Mouse (Mus musculus): ENCODE measurements around the gene Nts.
A peak's percentile ranks its signal among the peaks of the same experiment; 100 is the strongest.
"Not testable (repeated sequence)": the region's sequence is repeated elsewhere in the genome, so short reads cannot be mapped to it uniquely, and the experiment has no call there.

Gene Nts

GRCm38 (mm10) chr10:102490386-102490785 lies at the start of gene Nts:
TSS of gene Nts (minus strand) at chr10:102490486.
- no peak for DNase-seq (ENCODE audit: low read depth, low spot score)

GRCm38 (mm10) chr10:102527901-102528300 lies 37.6 kb upstream of the Nts start:
- DNase-seq (ENCODE audit: low read depth, low spot score) = no peak

GRCm38 (mm10) chr10:102514159-102514558 lies 23.9 kb upstream of the Nts start:
- DNase-seq (ENCODE audit: low read depth, low spot score) = no peak

GRCm38 (mm10) chr10:102511807-102512461 lies 21.6 kb upstream of the Nts start, which contains the start of gene Rassf9:
TSS of gene Rassf9 (plus strand) at chr10:102512222.
- peak; percentile 33 for DNase-seq (ENCODE audit: low read depth, low spot score)

- DNase-seq (ENCODE audit: low read depth, low spot score) = no peak
These were observed 21.1 kb upstream of the Nts start for GRCm38 (mm10) chr10:102511461-102511806.

- no peak for DNase-seq (ENCODE audit: low read depth, low spot score)
These were observed 17.1 kb upstream of the Nts start for GRCm38 (mm10) chr10:102507386-102507785.

- peak; percentile 34 for DNase-seq (ENCODE audit: low read depth, low spot score)
These were observed 8.5 kb upstream of the Nts start for GRCm38 (mm10) chr10:102498754-102499153.

- DNase-seq (ENCODE audit: low read depth, low spot score) = peak; percentile 15
These were observed 1.5 kb upstream of the Nts start for GRCm38 (mm10) chr10:102491792-102492191.

- no peak for DNase-seq (ENCODE audit: low read depth, low spot score)
These were observed 20.9 kb downstream of the Nts start for GRCm38 (mm10) chr10:102469412-102469811.

- peak; percentile 69 for DNase-seq (ENCODE audit: low read depth, low spot score)
These were observed 38.5 kb downstream of the Nts start for GRCm38 (mm10) chr10:102451756-102452155.

GRCm38 (mm10) chr10:102449449-102449848 lies 40.8 kb downstream of the Nts start:
- peak; percentile 75 for DNase-seq (ENCODE audit: low read depth, low spot score)

GRCm38 (mm10) chr10:102444912-102445556 lies 45.3 kb downstream of the Nts start:
- no peak for DNase-seq (ENCODE audit: low read depth, low spot score)

GRCm38 (mm10) chr10:102435467-102435866 lies 54.8 kb downstream of the Nts start:
- DNase-seq (ENCODE audit: low read depth, low spot score) = not testable (repeated sequence)

GRCm38 (mm10) chr10:102435048-102435447 lies 55.2 kb downstream of the Nts start:
- peak; percentile 45 for DNase-seq (ENCODE audit: low read depth, low spot score)
